Mouse (Mus musculus) C2C12 (cell line): ENCODE data around the gene Krtap2-4. TPM values are rescaled to one million over a fixed set of nuclear protein-coding genes. Genes with fewer than 3 reads are reported as not detected.

Experiments
- H3K27me3 ChIP-seq: one replicate; pipeline ENCODE4 v1.6.1; 2011; ENCODE audit not compliant: control insufficient read depth, insufficient read depth, insufficient read length
- H3K36me3 ChIP-seq: one replicate; pipeline ENCODE4 v1.6.1; 2011; ENCODE audit not compliant: control insufficient read depth, insufficient read depth
- H3K4me3 ChIP-seq: one replicate; pipeline ENCODE4 v1.5.1; 2011; ENCODE audit warnings: mild to moderate bottlenecking, control low read depth; ENCODE audit not compliant: poor library complexity, insufficient read depth, severe bottlenecking
- H3K79me2 ChIP-seq: one replicate; pipeline ENCODE4 v1.6.1; 2011; ENCODE audit not compliant: control insufficient read depth, insufficient read depth
- H3K79me3 ChIP-seq: one replicate; pipeline ENCODE4 v1.6.1; 2011; ENCODE audit warnings: low read depth, control low read depth
- H3ac ChIP-seq: one replicate; pipeline ENCODE3; 2011; ENCODE audit warnings: low read depth; ENCODE audit not compliant: control insufficient read depth, insufficient read length
- CEBPB ChIP-seq: IDR thresholded peaks from one replicate; pipeline ENCODE4 v1.6.1; 2011; ENCODE audit warnings: low read depth, mild to moderate bottlenecking, control low read depth, moderate library complexity
- CTCF ChIP-seq: IDR thresholded peaks from one replicate; pipeline ENCODE4 v1.5.1; 2011; ENCODE audit not compliant: control insufficient read depth, insufficient read depth, insufficient read length
- FOSL1 ChIP-seq: IDR thresholded peaks from one replicate; pipeline ENCODE4 v1.8.0; 2011; ENCODE audit warnings: mild to moderate bottlenecking, low read length; ENCODE audit not compliant: poor library complexity, insufficient read depth, severe bottlenecking
- MAX ChIP-seq: IDR thresholded peaks from one replicate; pipeline ENCODE4 v1.6.1; 2011; ENCODE audit warnings: mild to moderate bottlenecking, control low read depth
- MYOD1 ChIP-seq: IDR thresholded peaks from one replicate; pipeline ENCODE4 v1.6.1; 2011; ENCODE audit warnings: low read depth; ENCODE audit not compliant: control insufficient read depth, insufficient read length
- MYOG ChIP-seq: IDR thresholded peaks from one replicate; pipeline ENCODE4 v1.6.1; 2011; ENCODE audit not compliant: control insufficient read depth, insufficient read length; ENCODE audit errors: extremely low read depth
- USF1 ChIP-seq: IDR thresholded peaks from one replicate; pipeline ENCODE4 v1.6.1; 2011; ENCODE audit warnings: low read depth, mild to moderate bottlenecking, control low read depth, moderate library complexity
- polyA plus RNA-seq: library from polyadenylated mRNA; unstranded; fragments of >200 nt; fragmentation: generic; extraction: Trizol; gene quantifications from one replicate; pipeline ENCODE4 v1.2.1, GENCODE M21; 2012; ENCODE audit warnings: missing spikeins

Gene Krtap2-4
- polyA plus RNA-seq, 1 experiment: not detected

- Histone ChIP-seq H3K79me3 (no peaks in the 10 kb centered on the region), H3K27me3 (no peaks in the 10 kb centered on the region), H3K36me3 (no peaks in the 10 kb centered on the region), H3K4me3 (no peak overlapping the region), H3K79me2 (no peaks in the 10 kb centered on the region), H3ac (no peak overlapping the region)
- TF ChIP-seq MYOD1 (no peak), MAX (no peak), FOSL1 (no peak), CTCF (no peak), CEBPB (no peak), USF1 (no peak), MYOG (no peak)
Observed at GRCm38 (mm10) chr11:99573164-99573563, 41.5 kb downstream of the Krtap2-4 start.

- Histone ChIP-seq H3K4me3 (no peak within 1 kb of the TSS), H3K79me3 (no peaks in the 10 kb centered on the region), H3K27me3 (no peaks in the 10 kb centered on the region), H3K36me3 (no peaks in the 10 kb centered on the region), H3K79me2 (no peaks in the 10 kb centered on the region), H3ac (no peak within 1 kb of the TSS)
- no peak for TF ChIP-seq CTCF
- no peak for TF ChIP-seq USF1
- no peak for TF ChIP-seq MAX
- no peak for TF ChIP-seq MYOG
- no peak for TF ChIP-seq MYOD1
- TF ChIP-seq FOSL1: no peak
- TF ChIP-seq CEBPB: no peak
Observed at GRCm38 (mm10) chr11:99566530-99566929, 48.1 kb downstream of the Krtap2-4 start, which contains the start of gene Krtap3-1. Krtap3-1 (minus strand) TSS chr11:99566630.

Other genes starting within 250 kb of the Krtap2-4 start
- gene Krt28, start 239.9 kb downstream of the Krtap2-4 start, polyA plus RNA-seq: 0.02 TPM
- gene Krt10, start 225.5 kb downstream of the Krtap2-4 start, polyA plus RNA-seq: 3.7 TPM
- not detected for gene Krt12, start 192.6 kb downstream of the Krtap2-4 start, polyA plus RNA-seq
- not detected for gene Krt20, start 176.7 kb downstream of the Krtap2-4 start, polyA plus RNA-seq
- not detected for gene Krt23, start 121.7 kb downstream of the Krtap2-4 start, polyA plus RNA-seq
- gene Krt39, start 93.5 kb downstream of the Krtap2-4 start, polyA plus RNA-seq: not detected
- gene Krt40, start 71.7 kb downstream of the Krtap2-4 start, polyA plus RNA-seq: not detected
- gene Krtap3-3, start 64.0 kb downstream of the Krtap2-4 start, polyA plus RNA-seq: not detected
- gene Krtap3-2, start 58.0 kb downstream of the Krtap2-4 start, polyA plus RNA-seq: not detected
- gene Gm11939, start 55.4 kb downstream of the Krtap2-4 start, polyA plus RNA-seq: not detected
- gene Krtap3-1, start 48.2 kb downstream of the Krtap2-4 start, polyA plus RNA-seq: not detected
- 0.04 TPM for gene Krtap1-5, start 33.8 kb downstream of the Krtap2-4 start, polyA plus RNA-seq
- not detected for gene Krtap1-4, start 31.2 kb downstream of the Krtap2-4 start, polyA plus RNA-seq
- not detected for gene Krtap1-3, start 23.5 kb downstream of the Krtap2-4 start, polyA plus RNA-seq
- not detected for gene Krtap9-3, start 16.7 kb downstream of the Krtap2-4 start, polyA plus RNA-seq
- not detected for gene Gm11938, start 11.5 kb downstream of the Krtap2-4 start, polyA plus RNA-seq
- not detected for gene Gm11937, start 4.7 kb downstream of the Krtap2-4 start, polyA plus RNA-seq
- gene Gm11562, start 5.6 kb upstream of the Krtap2-4 start, polyA plus RNA-seq: not detected
- gene Krtap4-1, start 13.4 kb upstream of the Krtap2-4 start, polyA plus RNA-seq: not detected
- not detected for gene Krtap4-2, start 20.2 kb upstream of the Krtap2-4 start, polyA plus RNA-seq
- gene Krtap4-7, start 29.2 kb upstream of the Krtap2-4 start, polyA plus RNA-seq: not detected
- not detected for gene Gm11555, start 35.4 kb upstream of the Krtap2-4 start, polyA plus RNA-seq
- not detected for gene Gm11563, start 44.1 kb upstream of the Krtap2-4 start, polyA plus RNA-seq
- gene Krtap4-6, start 51.1 kb upstream of the Krtap2-4 start, polyA plus RNA-seq: not detected
- not detected for gene Gm14190, start 75.9 kb upstream of the Krtap2-4 start, polyA plus RNA-seq
- gene Gm14180, start 119.4 kb upstream of the Krtap2-4 start, polyA plus RNA-seq: not detected
- not detected for gene Gm11595, start 158.1 kb upstream of the Krtap2-4 start, polyA plus RNA-seq
- not detected for gene Krtap4-8, start 165.9 kb upstream of the Krtap2-4 start, polyA plus RNA-seq
- not detected for gene Krtap4-9, start 170.4 kb upstream of the Krtap2-4 start, polyA plus RNA-seq
- gene Gm11596, start 178.6 kb upstream of the Krtap2-4 start, polyA plus RNA-seq: not detected
- not detected for gene Gm11569, start 184.1 kb upstream of the Krtap2-4 start, polyA plus RNA-seq
- gene Gm11554, start 189.6 kb upstream of the Krtap2-4 start, polyA plus RNA-seq: not detected
- not detected for gene Krtap4-13, start 195.0 kb upstream of the Krtap2-4 start, polyA plus RNA-seq
- not detected for gene Gm11564, start 200.8 kb upstream of the Krtap2-4 start, polyA plus RNA-seq
- gene 2300003K06Rik, start 223.2 kb upstream of the Krtap2-4 start, polyA plus RNA-seq: not detected
- not detected for gene Krtap4-16, start 236.8 kb upstream of the Krtap2-4 start, polyA plus RNA-seq
- gene Gm11568, start 243.1 kb upstream of the Krtap2-4 start, polyA plus RNA-seq: not detected
- not detected for gene Gm11559, start 249.6 kb upstream of the Krtap2-4 start, polyA plus RNA-seq